Mouse (Mus musculus): Measurements from ENCODE around the gene Bpnt1. TPM values are rescaled to one million over a fixed set of nuclear protein-coding genes. Genes with fewer than 3 reads are reported as not detected.

Gene Bpnt1
- total RNA-seq (2014; fragmentation: Nextera tagmentation) (3.3 and 3.5 TPM in 2 replicates), total RNA-seq (2017) (13.3 and 16.8 TPM in 2 replicates), polyA plus RNA-seq (2012) (4.4 and 6.1 TPM in 2 replicates)

DNA sequence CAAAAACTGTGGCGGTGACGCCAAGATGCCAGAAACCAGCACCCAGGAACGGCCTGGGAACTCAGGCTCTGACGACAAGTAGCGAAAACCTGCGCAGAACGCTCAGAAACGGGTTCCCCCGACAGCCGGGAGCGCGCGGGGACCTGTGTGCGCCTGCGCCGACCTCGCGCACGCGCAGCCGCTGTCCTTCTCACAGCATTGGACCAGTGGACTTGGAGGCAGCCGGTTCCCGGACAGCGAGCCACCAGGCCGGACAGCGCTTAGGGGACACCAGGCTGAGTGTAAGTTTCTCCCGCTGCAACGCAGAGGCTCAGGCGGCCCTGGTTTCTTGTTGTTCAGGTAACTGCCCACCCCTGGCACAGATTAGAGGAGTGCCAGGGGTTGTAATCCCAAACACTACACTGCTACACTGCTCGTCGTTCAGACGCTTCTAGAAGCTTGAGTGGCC lies at the start of gene Bpnt1:
TSS of gene Bpnt1 (plus strand) at position 167 of the 448 bp plus-strand sequence.
- no peaks in the 10 kb centered on the region for H3K9me3 ChIP-seq (replicated peaks)
- peak; percentile 85 for DNase-seq (ENCODE audit: low spot score)
- H3K27me3 ChIP-seq (ENCODE audit: insufficient read depth, low read length): no peaks in the 10 kb centered on the region
- peak; percentile 30 for ATAC-seq (ENCODE audit: extremely low read depth, insufficient number of reproducible peaks, low FRiP score, poor library complexity, severe bottlenecking)
- TF ChIP-seq CTCF (IDR thresholded peaks at IDR 0.05; ENCODE audit: low read depth, low read length): no peak
- TF ChIP-seq POLR2AphosphoS5 (IDR thresholded peaks at IDR 0.05; ENCODE audit: insufficient replicate concordance, low read depth, low read length): no peak
- no peak for TF ChIP-seq GATA1 (IDR thresholded peaks at IDR 0.05; ENCODE audit: borderline replicate concordance, low read length)
- no peak for TF ChIP-seq TAL1 (conservative IDR thresholded peaks at IDR 0.05; ENCODE audit: low read depth, low read length)
- no peak for TF ChIP-seq GATA2 (IDR thresholded peaks at IDR 0.05; ENCODE audit: borderline replicate concordance, low read depth, low read length)
- H3K36me3 ChIP-seq (replicated peaks): peaks cover 9% of the 10 kb centered on the region
- H3K4me3 ChIP-seq (ENCODE audit: low read depth, low read length): peak within 1 kb of the TSS; percentile 74
- H3K4me1 ChIP-seq (ENCODE audit: insufficient read depth, low read depth, low read length): peaks cover 46% of the 10 kb centered on the region

DNA sequence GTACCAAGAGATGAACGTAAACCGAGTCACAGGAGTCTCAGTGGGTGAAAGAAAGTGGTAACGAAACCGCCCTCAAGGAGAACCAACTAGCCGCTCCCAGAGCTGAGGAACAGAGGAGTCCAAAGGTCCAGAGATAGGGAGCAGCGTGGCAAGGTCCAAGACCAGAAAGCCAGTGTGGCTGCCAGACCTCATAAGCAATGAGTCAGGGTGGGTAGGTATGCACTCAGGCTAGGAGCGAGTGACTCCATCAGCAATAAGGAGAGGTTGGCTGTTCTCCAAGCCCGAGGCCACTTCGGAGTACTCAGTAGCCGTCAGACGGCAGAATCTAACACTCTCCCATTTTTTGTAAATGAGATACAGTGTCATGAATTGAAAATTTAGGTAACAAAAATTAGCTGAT lies 49.1 kb upstream of the Bpnt1 start:
- ATAC-seq (ENCODE audit: extremely low read depth, insufficient number of reproducible peaks, low FRiP score, poor library complexity, severe bottlenecking) (no peak), DNase-seq (ENCODE audit: low spot score) (no peak)
- TF ChIP-seq CTCF (IDR thresholded peaks at IDR 0.05; ENCODE audit: low read depth, low read length): no peak
- TF ChIP-seq TAL1 (conservative IDR thresholded peaks at IDR 0.05; ENCODE audit: low read depth, low read length): no peak
- no peak for TF ChIP-seq GATA1 (IDR thresholded peaks at IDR 0.05; ENCODE audit: borderline replicate concordance, low read length)
- no peak for TF ChIP-seq POLR2AphosphoS5 (IDR thresholded peaks at IDR 0.05; ENCODE audit: insufficient replicate concordance, low read depth, low read length)
- no peak for TF ChIP-seq GATA2 (IDR thresholded peaks at IDR 0.05; ENCODE audit: borderline replicate concordance, low read depth, low read length)
- no peaks in the 10 kb centered on the region for H3K9me3 ChIP-seq (replicated peaks)
- H3K4me3 ChIP-seq (ENCODE audit: low read depth, low read length): no peak overlapping the region
- no peaks in the 10 kb centered on the region for H3K27me3 ChIP-seq (ENCODE audit: insufficient read depth, low read length)
- H3K4me1 ChIP-seq (ENCODE audit: insufficient read depth, low read depth, low read length): no peaks in the 10 kb centered on the region
- H3K36me3 ChIP-seq (replicated peaks): peaks cover 94% of the 10 kb centered on the region

DNA sequence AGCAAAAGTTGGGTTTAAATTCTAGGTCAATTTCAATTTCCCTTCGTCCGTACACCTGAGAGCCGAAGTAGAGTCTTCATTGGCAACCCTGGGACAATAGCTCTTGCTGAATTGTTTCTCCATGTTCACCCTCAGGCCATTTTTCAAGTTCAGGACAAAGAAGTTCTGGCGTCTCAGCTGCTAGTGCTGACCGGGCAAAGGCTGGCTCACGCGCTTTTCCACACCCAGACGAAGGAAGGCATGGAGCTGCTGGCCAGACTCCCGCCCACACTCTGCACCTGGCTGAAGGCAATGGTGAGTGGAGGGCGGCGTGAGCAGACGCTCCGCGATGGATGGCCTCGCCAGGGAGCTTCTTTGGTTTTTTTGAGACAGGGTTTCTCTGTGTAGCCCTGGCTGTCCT lies 48.7 kb upstream of the Bpnt1 start:
- Histone ChIP-seq H3K9me3 (replicated peaks) (no peaks in the 10 kb centered on the region), H3K4me3 (ENCODE audit: low read depth, low read length) (no peak overlapping the region), H3K36me3 (replicated peaks) (peaks cover 94% of the 10 kb centered on the region), H3K4me1 (ENCODE audit: insufficient read depth, low read depth, low read length) (no peaks in the 10 kb centered on the region), H3K27me3 (ENCODE audit: insufficient read depth, low read length) (no peaks in the 10 kb centered on the region)
- DNase-seq (ENCODE audit: low spot score) (no peak), ATAC-seq (ENCODE audit: extremely low read depth, insufficient number of reproducible peaks, low FRiP score, poor library complexity, severe bottlenecking) (no peak)
- TF ChIP-seq GATA1 (IDR thresholded peaks at IDR 0.05; ENCODE audit: borderline replicate concordance, low read length) (no peak), CTCF (IDR thresholded peaks at IDR 0.05; ENCODE audit: low read depth, low read length) (no peak), TAL1 (conservative IDR thresholded peaks at IDR 0.05; ENCODE audit: low read depth, low read length) (no peak), GATA2 (IDR thresholded peaks at IDR 0.05; ENCODE audit: borderline replicate concordance, low read depth, low read length) (no peak), POLR2AphosphoS5 (IDR thresholded peaks at IDR 0.05; ENCODE audit: insufficient replicate concordance, low read depth, low read length) (no peak)

DNA sequence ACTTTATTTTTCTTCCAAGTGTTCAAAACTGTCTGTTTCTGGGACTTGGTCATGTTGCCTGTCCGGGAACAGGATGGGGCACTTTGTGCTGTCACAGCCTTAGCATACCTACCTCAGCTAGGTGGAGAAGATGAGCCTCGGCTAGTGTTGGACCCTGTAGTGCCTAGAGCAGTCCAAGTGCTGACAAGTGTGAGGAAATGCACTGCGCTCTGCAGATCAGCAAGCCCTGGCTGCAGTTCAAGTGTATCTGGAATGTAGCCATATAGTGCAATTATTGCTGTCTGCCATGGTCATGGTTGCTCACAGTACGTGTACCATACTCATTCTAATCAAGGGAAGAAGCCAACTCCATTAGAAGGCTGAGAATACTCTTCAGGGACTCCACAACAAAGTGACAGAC lies 47.2 kb upstream of the Bpnt1 start:
- H3K9me3 ChIP-seq (replicated peaks): no peaks in the 10 kb centered on the region
- no peak overlapping the region for H3K4me3 ChIP-seq (ENCODE audit: low read depth, low read length)
- H3K27me3 ChIP-seq (ENCODE audit: insufficient read depth, low read length): no peaks in the 10 kb centered on the region
- H3K36me3 ChIP-seq (replicated peaks): peaks cover 86% of the 10 kb centered on the region
- DNase-seq (ENCODE audit: low spot score): no peak
- TF ChIP-seq POLR2AphosphoS5 (IDR thresholded peaks at IDR 0.05; ENCODE audit: insufficient replicate concordance, low read depth, low read length) (no peak), TAL1 (conservative IDR thresholded peaks at IDR 0.05; ENCODE audit: low read depth, low read length) (no peak), CTCF (IDR thresholded peaks at IDR 0.05; ENCODE audit: low read depth, low read length) (no peak)
- no peak for ATAC-seq (ENCODE audit: extremely low read depth, insufficient number of reproducible peaks, low FRiP score, poor library complexity, severe bottlenecking)
- no peaks in the 10 kb centered on the region for H3K4me1 ChIP-seq (ENCODE audit: insufficient read depth, low read depth, low read length)

DNA sequence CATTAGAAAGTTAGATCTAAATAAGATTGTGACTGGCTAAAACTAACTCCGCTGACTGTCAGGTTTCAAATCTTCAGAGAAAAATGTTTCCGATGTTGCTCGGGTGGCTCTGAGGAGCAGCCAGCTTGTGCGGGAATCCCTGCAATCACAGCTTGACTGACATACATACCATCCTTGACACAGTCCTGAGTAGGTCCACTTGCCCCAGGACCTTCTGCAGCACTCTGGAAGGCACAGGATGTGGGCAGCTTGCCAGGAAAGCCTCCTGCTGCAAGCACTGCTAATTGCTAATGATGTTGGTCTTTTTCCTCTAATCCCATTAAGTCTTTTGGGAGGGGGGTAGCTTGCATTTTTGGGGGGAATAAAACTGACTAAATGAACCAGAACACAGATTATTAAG lies 46.8 kb upstream of the Bpnt1 start:
- Histone ChIP-seq H3K4me3 (ENCODE audit: low read depth, low read length) (no peak overlapping the region), H3K4me1 (ENCODE audit: insufficient read depth, low read depth, low read length) (no peaks in the 10 kb centered on the region), H3K27me3 (ENCODE audit: insufficient read depth, low read length) (no peaks in the 10 kb centered on the region), H3K9me3 (replicated peaks) (no peaks in the 10 kb centered on the region), H3K36me3 (replicated peaks) (peaks cover 85% of the 10 kb centered on the region)
- TF ChIP-seq GATA2 (IDR thresholded peaks at IDR 0.05; ENCODE audit: borderline replicate concordance, low read depth, low read length) (no peak), CTCF (IDR thresholded peaks at IDR 0.05; ENCODE audit: low read depth, low read length) (no peak), POLR2AphosphoS5 (IDR thresholded peaks at IDR 0.05; ENCODE audit: insufficient replicate concordance, low read depth, low read length) (no peak), TAL1 (conservative IDR thresholded peaks at IDR 0.05; ENCODE audit: low read depth, low read length) (no peak), GATA1 (IDR thresholded peaks at IDR 0.05; ENCODE audit: borderline replicate concordance, low read length) (no peak)
- ATAC-seq (ENCODE audit: extremely low read depth, insufficient number of reproducible peaks, low FRiP score, poor library complexity, severe bottlenecking) (no peak), DNase-seq (ENCODE audit: low spot score) (no peak)

DNA sequence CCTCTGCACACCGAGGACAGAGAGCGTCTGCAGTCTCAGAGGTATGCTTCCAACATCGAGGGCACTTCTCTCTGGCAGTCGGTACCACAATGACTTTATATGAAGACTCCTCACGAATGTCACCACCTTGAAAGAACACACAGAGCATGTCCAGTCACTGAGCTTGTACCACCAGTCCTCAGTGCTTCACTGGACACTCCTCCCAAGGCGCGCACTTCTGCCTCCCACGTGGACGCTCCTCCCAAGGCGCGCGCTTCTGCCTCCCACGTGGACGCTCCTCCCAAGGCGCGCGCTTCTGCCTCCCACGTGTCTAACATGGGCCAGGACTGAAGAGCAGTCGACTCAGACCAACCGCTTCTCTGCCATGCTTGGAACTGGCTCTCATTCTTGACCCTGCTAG lies 44.9 kb upstream of the Bpnt1 start:
- Histone ChIP-seq H3K4me1 (ENCODE audit: insufficient read depth, low read depth, low read length) (no peaks in the 10 kb centered on the region), H3K36me3 (replicated peaks) (peaks cover 87% of the 10 kb centered on the region), H3K27me3 (ENCODE audit: insufficient read depth, low read length) (no peaks in the 10 kb centered on the region), H3K4me3 (ENCODE audit: low read depth, low read length) (no peak overlapping the region), H3K9me3 (replicated peaks) (no peaks in the 10 kb centered on the region)
- TF ChIP-seq GATA2 (IDR thresholded peaks at IDR 0.05; ENCODE audit: borderline replicate concordance, low read depth, low read length): no peak
- no peak for TF ChIP-seq CTCF (IDR thresholded peaks at IDR 0.05; ENCODE audit: low read depth, low read length)
- TF ChIP-seq TAL1 (conservative IDR thresholded peaks at IDR 0.05; ENCODE audit: low read depth, low read length): no peak
- TF ChIP-seq GATA1 (IDR thresholded peaks at IDR 0.05; ENCODE audit: borderline replicate concordance, low read length): no peak
- TF ChIP-seq POLR2AphosphoS5 (IDR thresholded peaks at IDR 0.05; ENCODE audit: insufficient replicate concordance, low read depth, low read length): no peak
- no peak for ATAC-seq (ENCODE audit: extremely low read depth, insufficient number of reproducible peaks, low FRiP score, poor library complexity, severe bottlenecking)
- no peak for DNase-seq (ENCODE audit: low spot score)
